Mouse (Mus musculus) mature B cell (primary cell): ENCODE results near the gene Vps37c.

Source experiments
- in situ Hi-C: fragments of 300-500 bp; cut with MboI; formaldehyde crosslinking; loops from 2 replicates; pipeline ENCODE4 v1.14.3; 2019

The Vps37c gene

GRCm38 (mm10) chr19:10740641-10741440 is 52.3 kb downstream of the Vps37c start:
- in situ Hi-C loops: no loop called here

- in situ Hi-C loops: no loop called here
Measured at GRCm38 (mm10) chr19:10742145-10742544, 53.6 kb downstream of the Vps37c start.

GRCm38 (mm10) chr19:10742565-10742964 is 54.0 kb downstream of the Vps37c start:
- in situ Hi-C loops: no loop called here

- in situ Hi-C loops: no loop called here
Measured at GRCm38 (mm10) chr19:10747182-10747581, 58.6 kb downstream of the Vps37c start.

GRCm38 (mm10) chr19:10747718-10748117 is 59.2 kb downstream of the Vps37c start:
- in situ Hi-C loops: no loop called here

- in situ Hi-C loops: no loop called here
Measured at GRCm38 (mm10) chr19:10748401-10749102, 60.0 kb downstream of the Vps37c start.

- in situ Hi-C loops: no loop called here
Measured at GRCm38 (mm10) chr19:10749295-10749694, 60.8 kb downstream of the Vps37c start.

GRCm38 (mm10) chr19:10750161-10750560 is 61.6 kb downstream of the Vps37c start:
- in situ Hi-C loops: no loop called here

- in situ Hi-C loops: no loop called here
Measured at GRCm38 (mm10) chr19:10751607-10752006, 63.1 kb downstream of the Vps37c start.

- in situ Hi-C loops: no loop called here
Measured at GRCm38 (mm10) chr19:10752106-10752505, 63.6 kb downstream of the Vps37c start.

- in situ Hi-C loops: no loop called here
Measured at GRCm38 (mm10) chr19:10752646-10753045, 64.1 kb downstream of the Vps37c start.

GRCm38 (mm10) chr19:10757125-10757524 is 68.6 kb downstream of the Vps37c start:
- in situ Hi-C loops: no loop called here

GRCm38 (mm10) chr19:10757526-10757925 is 69.0 kb downstream of the Vps37c start:
- in situ Hi-C loops: no loop called here

GRCm38 (mm10) chr19:10758708-10759107 is 70.2 kb downstream of the Vps37c start:
- in situ Hi-C loops: no loop called here

GRCm38 (mm10) chr19:10759525-10759924 is 71.0 kb downstream of the Vps37c start:
- in situ Hi-C loops: no loop called here

GRCm38 (mm10) chr19:10759983-10760831 is 71.7 kb downstream of the Vps37c start:
- in situ Hi-C loops: no loop called here

GRCm38 (mm10) chr19:10761794-10762415 is 73.4 kb downstream of the Vps37c start:
- in situ Hi-C loops: no loop called here

GRCm38 (mm10) chr19:10762468-10762867 is 73.9 kb downstream of the Vps37c start:
- in situ Hi-C loops: no loop called here

GRCm38 (mm10) chr19:10763381-10764031 is 75.0 kb downstream of the Vps37c start:
- in situ Hi-C loops: no loop called here
